Mouse (Mus musculus): ENCODE results near the gene Tmem69. TPM values are rescaled to one million over a fixed set of nuclear protein-coding genes. Genes with fewer than 3 reads are reported as not detected.

The Tmem69 gene
- 3.9 and 13.3 TPM in 2 replicates for polyA plus RNA-seq (2012; rRNA removed; ENCODE audit: low replicate concordance)

DNA sequence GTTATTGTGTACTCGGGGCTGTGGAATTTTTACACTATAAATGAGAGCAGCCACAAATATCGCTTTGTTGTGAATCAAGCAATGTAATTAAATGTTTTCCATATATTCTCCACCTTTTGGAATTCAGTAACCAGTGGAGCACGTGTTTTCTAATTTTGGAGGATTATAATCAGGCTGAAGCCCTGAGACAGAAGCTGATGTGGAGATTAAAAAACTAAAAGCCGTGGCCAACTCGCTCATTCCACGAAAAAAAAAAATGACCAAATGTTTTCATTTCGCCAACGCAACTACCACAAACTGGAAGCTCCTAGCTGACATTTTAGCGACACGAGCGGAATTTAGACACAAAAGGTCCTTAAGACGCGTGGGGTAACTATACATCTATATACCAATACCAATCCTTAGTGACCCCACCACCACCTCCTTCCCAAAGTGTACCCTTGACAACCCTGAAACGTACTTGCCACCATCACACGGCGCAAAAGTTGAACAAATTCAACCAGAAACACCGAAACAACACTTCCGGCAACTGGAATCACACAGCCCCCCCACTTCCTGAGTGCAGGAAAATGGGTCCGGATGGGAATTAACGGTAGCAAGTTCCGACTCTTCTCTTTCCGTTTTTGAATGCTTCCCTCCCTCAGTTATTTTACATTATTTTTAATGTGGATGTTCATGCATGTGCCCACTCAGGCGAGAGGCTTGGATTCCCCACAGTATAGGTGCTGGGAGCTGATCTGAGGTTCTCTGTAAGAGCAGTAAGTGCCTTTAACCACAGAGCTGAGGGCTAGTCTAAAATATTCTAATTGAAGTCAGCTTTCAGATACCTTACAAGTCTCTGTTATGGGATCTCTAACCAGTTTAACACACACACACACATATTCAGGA is at the start of gene Tmem69:
TSS of gene Tmem69 (minus strand) at position 524 of the 888 bp plus-strand sequence.

DNA sequence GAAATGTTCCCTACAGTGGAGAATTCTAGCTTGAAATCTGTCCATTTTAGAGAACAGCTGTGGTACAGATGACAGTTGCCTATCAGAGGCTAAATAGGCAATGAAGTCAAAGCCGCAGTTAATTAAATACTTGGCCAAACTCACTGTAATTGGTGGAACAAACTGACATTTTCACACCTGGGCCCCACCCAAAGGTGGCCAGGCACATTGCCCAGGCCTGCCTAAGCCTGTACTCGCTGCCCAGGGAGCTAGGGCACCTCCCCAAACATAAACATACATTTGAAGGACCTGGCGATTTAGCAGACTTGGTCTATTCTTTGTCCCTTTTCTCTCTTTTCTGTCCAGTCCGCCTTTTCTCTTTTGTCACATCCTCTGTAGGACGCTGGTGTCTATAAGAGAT is 40.6 kb upstream of the Tmem69 start, which contains the start of gene Ccdc17:
TSS of gene Ccdc17 (plus strand) at position 276 of the 400 bp plus-strand sequence.

DNA sequence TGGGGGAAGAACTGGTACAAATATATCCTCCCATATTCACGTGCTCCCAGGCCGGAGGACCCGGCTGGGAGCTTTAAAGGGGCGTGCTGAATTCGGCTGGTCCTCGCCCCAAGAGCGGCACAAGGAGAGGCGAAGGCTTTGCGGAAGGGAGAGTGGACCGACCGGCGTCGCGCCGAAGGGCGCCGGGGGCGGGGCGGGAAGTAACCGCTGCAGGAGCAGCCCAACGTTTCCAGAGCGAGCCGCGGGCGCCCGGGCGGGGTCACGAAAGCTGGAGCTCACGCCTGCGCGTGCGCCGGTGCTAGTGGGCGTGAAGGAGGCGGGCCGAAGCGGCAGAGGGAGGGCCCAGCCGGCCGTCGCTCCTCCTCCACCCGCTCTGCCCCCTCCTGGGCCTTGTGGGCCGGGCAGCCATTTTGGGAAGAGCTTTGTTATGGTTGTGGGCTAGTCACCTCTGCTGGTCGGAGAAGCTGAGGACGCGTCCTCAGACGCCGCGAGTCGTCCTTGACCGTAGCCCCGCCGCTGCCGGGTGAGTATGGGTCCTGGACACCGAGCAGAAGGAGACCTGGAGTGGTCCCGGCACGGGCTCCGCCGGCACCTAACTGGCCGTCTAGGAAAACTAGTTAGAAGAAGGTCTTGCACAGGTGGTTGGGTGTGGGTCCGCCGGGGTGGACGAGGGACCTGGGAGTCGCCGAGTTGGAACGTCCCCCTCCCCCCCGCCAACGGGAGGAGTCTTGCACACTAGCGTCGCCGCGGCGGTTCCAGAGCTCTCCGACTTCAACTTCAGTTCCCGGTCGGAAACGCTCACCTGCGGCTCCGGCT is 1.8 kb upstream of the Tmem69 start, which contains the start of gene Gpbp1l1:
TSS of gene Gpbp1l1 (plus strand) at position 353 of the 816 bp plus-strand sequence.

DNA sequence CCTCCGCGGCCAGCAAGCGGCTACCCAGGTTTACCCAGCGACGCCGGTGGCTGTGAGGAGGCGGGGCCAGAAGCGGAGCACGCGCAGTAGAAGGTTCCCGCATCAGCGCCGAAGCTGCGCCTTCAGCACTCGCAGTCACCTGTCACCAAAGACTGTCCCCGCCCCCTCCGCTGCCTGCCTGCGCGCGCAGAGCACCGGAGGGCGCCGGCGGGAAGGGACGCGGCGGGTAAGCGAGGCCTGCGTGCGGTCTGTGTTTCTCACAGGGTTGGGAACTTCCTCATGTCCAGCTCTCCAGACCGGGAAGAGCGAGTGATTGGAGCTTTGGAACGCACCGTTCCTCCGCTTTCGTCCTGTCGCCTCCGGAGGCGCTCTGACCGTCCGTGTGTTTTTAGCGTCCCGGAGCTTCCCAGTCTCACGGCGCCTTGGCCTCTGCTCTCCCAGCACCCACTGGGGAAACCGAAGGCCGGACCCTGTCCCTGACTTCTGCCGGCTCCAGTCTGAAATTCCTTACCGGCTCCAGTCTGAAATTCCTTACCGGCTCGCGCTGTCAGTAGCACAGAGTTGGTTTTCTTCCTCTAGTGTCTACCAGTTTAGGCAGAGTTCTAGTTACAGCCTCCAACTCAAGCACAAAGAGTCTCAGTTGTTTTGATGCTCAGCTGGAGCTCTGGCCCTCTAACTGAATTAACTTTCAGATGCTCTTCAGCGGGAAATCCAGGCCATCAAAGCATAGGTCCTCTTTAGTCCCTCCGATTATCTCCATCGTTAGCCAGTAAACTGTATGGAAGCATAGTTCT is 48.1 kb downstream of the Tmem69 start, which contains the start of gene Ipp:
TSS of gene Ipp (plus strand) at position 125 of the 794 bp plus-strand sequence.

Other genes with a start within 250 kb of the Tmem69 start
- gene Mast2, start 91.8 kb downstream of the Tmem69 start, polyA plus RNA-seq (2012; rRNA removed; ENCODE audit: low replicate concordance), result 85.2 and 85.3 TPM in 2 replicates
- 1.0 and 2.6 TPM in 2 replicates for gene Ipp, start 48.4 kb downstream of the Tmem69 start, polyA plus RNA-seq (2012; rRNA removed; ENCODE audit: low replicate concordance)
- gene Gpbp1l1, start 1.7 kb upstream of the Tmem69 start, polyA plus RNA-seq (2012; rRNA removed; ENCODE audit: low replicate concordance), result 31.5 and 57.8 TPM in 2 replicates
- 8.1 and 13.0 TPM in 2 replicates for gene Ccdc17, start 40.7 kb upstream of the Tmem69 start, polyA plus RNA-seq (2012; rRNA removed; ENCODE audit: low replicate concordance)
- gene Nasp, start 72.0 kb upstream of the Tmem69 start, polyA plus RNA-seq (2012; rRNA removed; ENCODE audit: low replicate concordance), result 1.8 and 2.9 TPM in 2 replicates
- 558 and 588 TPM in 2 replicates for gene Akr1a1, start 95.7 kb upstream of the Tmem69 start, polyA plus RNA-seq (2012; rRNA removed; ENCODE audit: low replicate concordance)
- gene Prdx1, start 129.6 kb upstream of the Tmem69 start, polyA plus RNA-seq (2012; rRNA removed; ENCODE audit: low replicate concordance), result 46.5 and 208 TPM in 2 replicates
- 12.9 and 28.5 TPM in 2 replicates for gene Mmachc, start 152.5 kb upstream of the Tmem69 start, polyA plus RNA-seq (2012; rRNA removed; ENCODE audit: low replicate concordance)
- 25.2 and 47.6 TPM in 2 replicates for gene Ccdc163, start 152.6 kb upstream of the Tmem69 start, polyA plus RNA-seq (2012; rRNA removed; ENCODE audit: low replicate concordance)
- 3.0 and 3.9 TPM in 2 replicates for gene Tesk2, start 165.0 kb upstream of the Tmem69 start, polyA plus RNA-seq (2012; rRNA removed; ENCODE audit: low replicate concordance)